Mouse (Mus musculus) lung, postnatal 0 days (tissue): ENCODE results near the gene Wnt5b.

Experiments used
- CTCF ChIP-seq: IDR thresholded peaks from 2 replicates; pipeline ENCODE4 v1.5.1; 2016; ENCODE audit warnings: antibody characterized with exemption, mild to moderate bottlenecking
- EP300 ChIP-seq: IDR thresholded peaks from 2 replicates; pipeline ENCODE4 v1.6.1; 2016; ENCODE audit warnings: antibody characterized with exemption, mild to moderate bottlenecking, control low read depth

DNA sequence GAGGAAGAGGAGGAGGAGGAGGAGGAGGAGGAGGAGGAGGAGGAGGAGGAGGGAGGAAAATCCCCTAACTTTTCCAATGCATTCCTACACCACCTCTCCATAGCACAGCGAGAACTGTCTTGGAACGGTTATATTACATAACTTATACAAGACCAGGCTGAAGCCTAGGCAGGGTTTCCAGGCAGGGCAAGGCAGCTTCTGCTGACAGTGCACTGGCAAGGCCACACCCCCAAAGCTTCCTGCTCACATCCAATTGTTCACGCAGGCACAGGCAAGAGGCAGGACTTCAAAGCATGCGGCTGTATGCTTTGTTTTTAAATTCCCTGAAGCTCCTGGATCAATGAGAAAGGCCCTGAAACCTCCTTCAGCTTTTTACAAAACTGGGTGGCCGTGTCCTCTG is 44.9 kb downstream of the Wnt5b start:
- TF ChIP-seq CTCF (no peak), EP300 (no peak)
